Mouse (Mus musculus): Measurements from ENCODE around the gene Ccnk. TPM values are rescaled to one million over a fixed set of nuclear protein-coding genes. Genes with fewer than 3 reads are reported as not detected.

Gene Ccnk
- polyA plus RNA-seq, 1 experiment from 2014 or later, result 7.7 TPM

DNA sequence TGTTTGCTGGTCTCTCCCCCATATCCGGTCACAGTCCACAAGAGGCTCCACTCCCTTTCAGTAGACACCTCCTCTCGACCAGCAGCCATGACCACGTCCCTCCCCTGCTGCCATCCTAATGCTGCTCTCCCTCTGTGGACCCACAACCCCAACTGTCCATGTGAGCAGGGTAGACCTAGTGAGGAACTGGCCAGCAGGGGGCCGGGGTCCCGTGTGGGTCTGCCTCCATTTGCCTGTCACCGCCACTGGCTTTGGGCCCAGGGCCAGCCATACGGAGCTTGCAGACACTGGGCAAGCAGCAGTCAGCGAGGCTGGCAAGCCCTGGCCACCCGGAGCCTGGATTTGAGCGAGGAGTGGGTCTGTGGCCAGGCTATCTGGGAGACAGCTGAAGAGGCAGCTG lies 41.8 kb downstream of the Ccnk start:
- Histone ChIP-seq H3K27me3 (ENCODE audit: control insufficient read depth, insufficient read depth, low read length) (no peaks in the 10 kb centered on the region), H3K4me1 (ENCODE audit: control insufficient read depth, insufficient read depth, low read length) (peaks cover 36% of the 10 kb centered on the region), H3K36me3 (ENCODE audit: control insufficient read depth, insufficient read depth, low read length) (no peaks in the 10 kb centered on the region), H3K4me2 (ENCODE audit: low read depth, severe bottlenecking) (no peak overlapping the region), H3K4me3 (ENCODE audit: low read depth, low read length) (no peak overlapping the region), H3K9me3 (ENCODE audit: control insufficient read depth, low read length) (no peaks in the 10 kb centered on the region), H3K27ac (replicated peaks; ENCODE audit: low read depth, low read length) (no peak overlapping the region), H3K9ac (ENCODE audit: low read length) (no peak overlapping the region)
- no peak for DNase-seq (ENCODE audit: low spot score)
- WGBS, result 66% methylated on average over 10 of the region's 10 CpGs
- no peak for ATAC-seq (ENCODE audit: insufficient number of reproducible peaks, low FRiP score, low TSS enrichment, low read depth)

GRCm38 (mm10) chr12:108221712-108222111 lies 42.3 kb downstream of the Ccnk start:
- H3K9ac ChIP-seq (ENCODE audit: low read length), result no peak overlapping the region
- H3K27me3 ChIP-seq (ENCODE audit: control insufficient read depth, insufficient read depth, low read length), result no peaks in the 10 kb centered on the region
- ATAC-seq (ENCODE audit: insufficient number of reproducible peaks, low FRiP score, low TSS enrichment, low read depth) (no peak), DNase-seq (ENCODE audit: low spot score) (no peak)
- no peak overlapping the region for H3K4me2 ChIP-seq (ENCODE audit: low read depth, severe bottlenecking)
- H3K9me3 ChIP-seq (ENCODE audit: control insufficient read depth, low read length), result no peaks in the 10 kb centered on the region
- H3K36me3 ChIP-seq (ENCODE audit: control insufficient read depth, insufficient read depth, low read length), result no peaks in the 10 kb centered on the region
- no peak overlapping the region for H3K4me3 ChIP-seq (ENCODE audit: low read depth, low read length)
- no peak overlapping the region for H3K27ac ChIP-seq (replicated peaks; ENCODE audit: low read depth, low read length)
- H3K4me1 ChIP-seq (ENCODE audit: control insufficient read depth, insufficient read depth, low read length), result peaks cover 32% of the 10 kb centered on the region
- 92% methylated on average over 7 of the region's 7 CpGs for WGBS

DNA sequence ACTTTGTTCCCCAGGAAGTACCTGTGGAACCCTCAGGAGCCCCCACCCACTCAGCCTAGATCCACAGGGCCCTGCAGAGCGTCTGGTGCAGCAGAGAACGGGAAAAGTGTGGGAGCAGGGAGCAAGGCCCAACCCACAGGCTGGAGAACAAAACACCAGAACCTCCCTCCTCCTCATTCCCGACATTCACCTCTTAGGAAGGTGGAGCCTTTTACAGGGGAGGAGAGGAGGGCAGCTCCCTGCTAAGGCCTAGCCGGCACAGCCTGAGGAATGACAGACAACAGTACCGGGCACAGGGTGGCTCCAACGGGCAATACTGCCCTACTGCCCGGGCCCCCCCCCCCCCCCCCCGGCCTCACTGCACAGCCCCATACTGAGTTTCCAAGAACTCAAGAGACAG lies 44.0 kb downstream of the Ccnk start:
- ATAC-seq (ENCODE audit: insufficient number of reproducible peaks, low FRiP score, low TSS enrichment, low read depth) (no peak), DNase-seq (ENCODE audit: low spot score) (no peak)
- no peaks in the 10 kb centered on the region for H3K36me3 ChIP-seq (ENCODE audit: control insufficient read depth, insufficient read depth, low read length)
- H3K27ac ChIP-seq (replicated peaks; ENCODE audit: low read depth, low read length), result no peak overlapping the region
- 45% methylated on average over 7 of the region's 8 CpGs for WGBS
- no peaks in the 10 kb centered on the region for H3K27me3 ChIP-seq (ENCODE audit: control insufficient read depth, insufficient read depth, low read length)
- H3K4me1 ChIP-seq (ENCODE audit: control insufficient read depth, insufficient read depth, low read length), result peaks cover 29% of the 10 kb centered on the region
- no peaks in the 10 kb centered on the region for H3K9me3 ChIP-seq (ENCODE audit: control insufficient read depth, low read length)
- no peak overlapping the region for H3K4me2 ChIP-seq (ENCODE audit: low read depth, severe bottlenecking)
- H3K9ac ChIP-seq (ENCODE audit: low read length), result no peak overlapping the region
- H3K4me3 ChIP-seq (ENCODE audit: low read depth, low read length), result no peak overlapping the region

- WGBS, result 82% methylated on average over 7 of the region's 7 CpGs
- Histone ChIP-seq H3K27me3 (ENCODE audit: control insufficient read depth, insufficient read depth, low read length) (no peaks in the 10 kb centered on the region), H3K9ac (ENCODE audit: low read length) (no peak overlapping the region), H3K27ac (replicated peaks; ENCODE audit: low read depth, low read length) (no peak overlapping the region), H3K4me3 (ENCODE audit: low read depth, low read length) (no peak overlapping the region), H3K4me2 (ENCODE audit: low read depth, severe bottlenecking) (no peak overlapping the region), H3K4me1 (ENCODE audit: control insufficient read depth, insufficient read depth, low read length) (peaks cover 10% of the 10 kb centered on the region; the same call in 1 of the 2 replicates), H3K9me3 (ENCODE audit: control insufficient read depth, low read length) (no peaks in the 10 kb centered on the region), H3K36me3 (ENCODE audit: control insufficient read depth, insufficient read depth, low read length) (no peaks in the 10 kb centered on the region)
- ATAC-seq (ENCODE audit: insufficient number of reproducible peaks, low FRiP score, low TSS enrichment, low read depth) (no peak), DNase-seq (ENCODE audit: low spot score) (no peak)
Measured at GRCm38 (mm10) chr12:108225781-108226180, 46.4 kb downstream of the Ccnk start.

- H3K4me1 ChIP-seq (ENCODE audit: control insufficient read depth, insufficient read depth, low read length), result peaks cover 11% of the 10 kb centered on the region; the same call in 1 of the 2 replicates
- no peak overlapping the region for H3K9ac ChIP-seq (ENCODE audit: low read length)
- no peak overlapping the region for H3K4me2 ChIP-seq (ENCODE audit: low read depth, severe bottlenecking)
- H3K36me3 ChIP-seq (ENCODE audit: control insufficient read depth, insufficient read depth, low read length), result no peaks in the 10 kb centered on the region
- DNase-seq (ENCODE audit: low spot score), result no peak
- ATAC-seq (ENCODE audit: insufficient number of reproducible peaks, low FRiP score, low TSS enrichment, low read depth), result no peak
- no peaks in the 10 kb centered on the region for H3K27me3 ChIP-seq (ENCODE audit: control insufficient read depth, insufficient read depth, low read length)
- H3K4me3 ChIP-seq (ENCODE audit: low read depth, low read length), result no peak overlapping the region
- WGBS, result 80% methylated on average over 13 of the region's 13 CpGs
- H3K27ac ChIP-seq (replicated peaks; ENCODE audit: low read depth, low read length), result no peak overlapping the region
- H3K9me3 ChIP-seq (ENCODE audit: control insufficient read depth, low read length), result no peaks in the 10 kb centered on the region
Measured at GRCm38 (mm10) chr12:108226216-108226615, 46.8 kb downstream of the Ccnk start.

DNA sequence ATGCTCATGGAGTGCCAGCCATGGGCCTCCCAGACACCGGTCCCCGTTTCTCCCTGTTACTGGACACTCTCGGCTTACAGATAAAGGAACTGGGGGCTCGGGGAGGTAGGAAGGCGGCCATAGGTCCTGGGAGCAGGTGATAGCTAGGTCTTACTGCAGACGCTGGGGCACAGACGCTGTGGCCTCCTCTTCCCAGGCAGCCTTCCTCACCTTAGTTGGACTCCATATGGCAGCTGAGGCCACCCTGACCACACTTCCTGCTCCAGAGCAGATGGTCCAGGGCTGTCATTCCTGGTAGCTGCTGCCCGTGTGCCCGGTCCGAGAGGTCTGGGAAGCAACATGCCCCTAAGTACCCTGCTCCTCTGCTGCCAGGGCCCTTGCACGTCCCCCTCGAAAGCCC lies 47.6 kb downstream of the Ccnk start:
- DNase-seq (ENCODE audit: low spot score) (no peak), ATAC-seq (ENCODE audit: insufficient number of reproducible peaks, low FRiP score, low TSS enrichment, low read depth) (no peak)
- no peaks in the 10 kb centered on the region for H3K27me3 ChIP-seq (ENCODE audit: control insufficient read depth, insufficient read depth, low read length)
- WGBS, result 85% methylated on average over 12 of the region's 12 CpGs
- peaks cover 11% of the 10 kb centered on the region; the same call in 1 of the 2 replicates for H3K4me1 ChIP-seq (ENCODE audit: control insufficient read depth, insufficient read depth, low read length)
- H3K27ac ChIP-seq (replicated peaks; ENCODE audit: low read depth, low read length), result no peak overlapping the region
- no peak overlapping the region for H3K4me2 ChIP-seq (ENCODE audit: low read depth, severe bottlenecking)
- no peak overlapping the region for H3K9ac ChIP-seq (ENCODE audit: low read length)
- no peak overlapping the region for H3K4me3 ChIP-seq (ENCODE audit: low read depth, low read length)
- no peaks in the 10 kb centered on the region for H3K9me3 ChIP-seq (ENCODE audit: control insufficient read depth, low read length)
- H3K36me3 ChIP-seq (ENCODE audit: control insufficient read depth, insufficient read depth, low read length), result no peaks in the 10 kb centered on the region

DNA sequence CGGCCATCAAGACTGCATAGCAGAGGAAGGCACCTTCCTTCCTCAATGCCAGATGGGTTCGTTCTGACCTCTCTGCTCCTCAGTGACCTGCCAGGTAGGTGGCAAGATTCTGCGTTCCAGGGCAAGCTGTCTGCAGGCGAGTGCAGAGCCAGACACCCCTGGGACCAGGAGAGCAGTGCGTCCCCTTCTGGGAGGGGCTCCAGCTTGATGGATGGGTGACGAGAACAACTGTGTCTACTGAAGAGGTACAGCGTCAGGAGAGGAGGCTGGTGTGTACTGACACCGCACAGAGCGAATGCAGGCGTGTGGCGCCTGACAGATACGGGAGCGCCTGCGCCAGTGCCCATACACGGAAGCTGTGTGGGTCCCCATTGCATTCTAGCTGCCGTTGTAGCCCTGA lies 48.1 kb downstream of the Ccnk start:
- H3K27ac ChIP-seq (replicated peaks; ENCODE audit: low read depth, low read length), result no peak overlapping the region
- no peaks in the 10 kb centered on the region for H3K27me3 ChIP-seq (ENCODE audit: control insufficient read depth, insufficient read depth, low read length)
- DNase-seq (ENCODE audit: low spot score) (no peak), ATAC-seq (ENCODE audit: insufficient number of reproducible peaks, low FRiP score, low TSS enrichment, low read depth) (no peak)
- no peak overlapping the region for H3K4me3 ChIP-seq (ENCODE audit: low read depth, low read length)
- H3K9ac ChIP-seq (ENCODE audit: low read length), result no peak overlapping the region
- no peaks in the 10 kb centered on the region for H3K9me3 ChIP-seq (ENCODE audit: control insufficient read depth, low read length)
- no peaks in the 10 kb centered on the region for H3K36me3 ChIP-seq (ENCODE audit: control insufficient read depth, insufficient read depth, low read length)
- H3K4me1 ChIP-seq (ENCODE audit: control insufficient read depth, insufficient read depth, low read length), result peaks cover 11% of the 10 kb centered on the region; the same call in 1 of the 2 replicates
- WGBS, result 84% methylated on average over 16 of the region's 16 CpGs
- H3K4me2 ChIP-seq (ENCODE audit: low read depth, severe bottlenecking), result no peak overlapping the region

- WGBS, result 78% methylated on average over 12 of the region's 12 CpGs
- Histone ChIP-seq H3K9ac (ENCODE audit: low read length) (no peak overlapping the region), H3K4me2 (ENCODE audit: low read depth, severe bottlenecking) (no peak overlapping the region), H3K27ac (replicated peaks; ENCODE audit: low read depth, low read length) (no peak overlapping the region), H3K4me3 (ENCODE audit: low read depth, low read length) (no peak overlapping the region), H3K27me3 (ENCODE audit: control insufficient read depth, insufficient read depth, low read length) (no peaks in the 10 kb centered on the region), H3K36me3 (ENCODE audit: control insufficient read depth, insufficient read depth, low read length) (no peaks in the 10 kb centered on the region), H3K4me1 (ENCODE audit: control insufficient read depth, insufficient read depth, low read length) (peaks cover 2% of the 10 kb centered on the region; the same call in 1 of the 2 replicates), H3K9me3 (ENCODE audit: control insufficient read depth, low read length) (no peaks in the 10 kb centered on the region)
- DNase-seq (ENCODE audit: low spot score), result no peak
- ATAC-seq (ENCODE audit: insufficient number of reproducible peaks, low FRiP score, low TSS enrichment, low read depth), result no peak
Measured at GRCm38 (mm10) chr12:108230077-108230476, 50.7 kb downstream of the Ccnk start.

All from limb, embryonic 11.5 days (tissue).